12 mouse cellular contexts compared by ENCODE assay signal in the genomic region with DNA sequence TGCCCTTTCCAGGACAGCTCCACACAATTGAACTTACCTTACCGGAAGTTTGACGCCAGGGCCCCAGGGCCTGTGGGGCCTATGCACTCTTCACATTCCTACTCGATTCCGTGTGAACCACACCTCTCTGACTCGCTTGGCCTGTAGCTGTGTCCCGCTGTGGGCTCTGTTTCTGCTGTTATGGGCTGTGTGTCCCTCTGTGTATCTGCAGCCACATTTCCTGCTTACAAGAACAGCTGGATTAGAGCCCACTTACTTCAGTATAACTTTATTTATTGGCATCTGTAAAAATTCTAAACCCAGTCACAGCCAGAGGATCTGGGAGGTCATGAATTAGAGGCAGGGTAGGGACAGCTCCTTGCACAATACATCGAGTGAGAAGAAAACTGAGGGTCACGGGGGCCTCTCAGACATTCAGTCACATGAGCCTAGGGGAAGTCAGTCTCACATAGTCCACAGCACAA. TPM values are rescaled to one million over a fixed set of nuclear protein-coding genes. Genes with fewer than 3 reads are reported as not detected.
DNase-seq lines count a peak whose midpoint lies in the region; ATAC-seq lines count a peak whose summit lies in the region.
"Had no signal": no experiment of that assay in that cellular context is flagged by ENCODE, and none has a peak within 500 bp of the region (broad histone marks: within the 10 kb centered on the region; RNA-seq: fewer than 3 reads in every experiment).

No protein-coding gene starts in this region.

- peak; percentile 92 for ATAC-seq in intestine, embryonic 15.5 days
- no peak for ATAC-seq in limb, embryonic 15.5 days (ENCODE audit: insufficient number of reproducible peaks, low FRiP score, low TSS enrichment, low read depth)
- no peak for ATAC-seq in forebrain, embryonic 11.5 days (replicated peaks; ENCODE audit: low FRiP score)
- ATAC-seq: Patski had no signal

- H3K4me1 ChIP-seq in intestine, embryonic 15.5 days (replicated peaks): peaks cover 7% of the 10 kb centered on the region
- peaks cover 25% of the 10 kb centered on the region for H3K4me1 ChIP-seq in limb, embryonic 15.5 days
- no peaks in the 10 kb centered on the region for H3K4me1 ChIP-seq in forebrain, embryonic 11.5 days (replicated peaks; ENCODE audit: control insufficient read depth, insufficient read depth, low read length)

- no peak overlapping the region for H3K4me3 ChIP-seq in intestine, embryonic 15.5 days (replicated peaks)
- H3K4me3 ChIP-seq in limb, embryonic 15.5 days: no peak overlapping the region
- no peak overlapping the region for H3K4me3 ChIP-seq in forebrain, embryonic 11.5 days (ENCODE audit: low read depth, low read length)
- H3K4me3 ChIP-seq: erythroblast, embryonic 14.5 days; heart, embryonic 15.5 days; left cerebral cortex, adult 2 months had no signal

- no peaks in the 10 kb centered on the region for H3K36me3 ChIP-seq in intestine, embryonic 15.5 days
- no peaks in the 10 kb centered on the region for H3K36me3 ChIP-seq in limb, embryonic 15.5 days
- H3K36me3 ChIP-seq in forebrain, embryonic 11.5 days (ENCODE audit: control insufficient read depth, insufficient read depth, low read length): no peaks in the 10 kb centered on the region
- H3K36me3 ChIP-seq: heart, embryonic 15.5 days had no signal

- no peaks in the 10 kb centered on the region for H3K9me3 ChIP-seq in intestine, embryonic 15.5 days
- H3K9me3 ChIP-seq in limb, embryonic 15.5 days: no peaks in the 10 kb centered on the region
- H3K9me3 ChIP-seq in forebrain, embryonic 11.5 days (ENCODE audit: control insufficient read depth, low read length): no peaks in the 10 kb centered on the region
- H3K9me3 ChIP-seq: heart, embryonic 15.5 days had no signal

- H3K4me2 ChIP-seq in intestine, embryonic 15.5 days (replicated peaks): no peak overlapping the region
- H3K4me2 ChIP-seq in limb, embryonic 15.5 days: no peak overlapping the region
- no peak overlapping the region for H3K4me2 ChIP-seq in forebrain, embryonic 11.5 days (ENCODE audit: low read depth, low read length, severe bottlenecking)
- H3K4me2 ChIP-seq: heart, embryonic 15.5 days had no signal

- 12% methylated on average over 8 of the region's 8 CpGs for WGBS in intestine, embryonic 15.5 days
- WGBS in limb, embryonic 15.5 days: 15% methylated on average over 8 of the region's 8 CpGs
- WGBS in forebrain, embryonic 11.5 days: 64% methylated on average over 8 of the region's 8 CpGs

- DNase-seq in 3134 (ENCODE audit: extremely low read depth, insufficient read length, low spot score) (peak; percentile 48), ES-CJ7 (ENCODE audit: low read depth, low spot score) (peak; percentile 37)
- DNase-seq in retina, embryonic 14.5 days (ENCODE audit: low spot score): no peak
- DNase-seq in forebrain, embryonic 11.5 days (ENCODE audit: low spot score): no peak
- DNase-seq in cerebellum, adult 9-11 months: no peak
- DNase-seq: thymus, adult 18-20 months had no signal

- no peak overlapping the region for H3K9ac ChIP-seq in intestine, embryonic 15.5 days
- no peak overlapping the region for H3K9ac ChIP-seq in limb, embryonic 15.5 days
- H3K9ac ChIP-seq in forebrain, embryonic 11.5 days (ENCODE audit: low read length): no peak overlapping the region
- H3K9ac ChIP-seq: heart, embryonic 15.5 days had no signal

- H3K27ac ChIP-seq in intestine, embryonic 15.5 days: peak overlapping the region; percentile 52; the same call in 1 of the 2 replicates
- peak overlapping the region; percentile 18; the same call in 1 of the 2 replicates for H3K27ac ChIP-seq in limb, embryonic 15.5 days
- H3K27ac ChIP-seq in forebrain, embryonic 11.5 days (ENCODE audit: low read depth, low read length): no peak overlapping the region
- H3K27ac ChIP-seq: heart, embryonic 15.5 days; left cerebral cortex, adult 2 months had no signal

- H3K27me3 ChIP-seq in intestine, embryonic 15.5 days (replicated peaks): no peaks in the 10 kb centered on the region
- H3K27me3 ChIP-seq in limb, embryonic 15.5 days: no peaks in the 10 kb centered on the region
- H3K27me3 ChIP-seq in forebrain, embryonic 11.5 days (ENCODE audit: control insufficient read depth, insufficient read depth, low read length): no peaks in the 10 kb centered on the region
- H3K27me3 ChIP-seq: heart, embryonic 15.5 days; Patski had no signal

RNA-seq across cellular contexts. Expression of a gene that starts 20.9 kb away (rescaled TPM):
- polyA plus RNA-seq in intestine, embryonic 15.5 days (2015; fragmentation: Nextera tagmentation; extraction: Ambion mirVana): 9.4 and 11.8 TPM in 2 replicates
- 9.3 and 10.5 TPM in 2 replicates for polyA plus RNA-seq in limb, embryonic 15.5 days (2015; fragmentation: Nextera tagmentation; extraction: Ambion mirVana)
- polyA plus RNA-seq in forebrain, embryonic 11.5 days (2014; fragmentation: Nextera tagmentation; extraction: Ambion mirVana): 4.1 and 6.1 TPM in 2 replicates

Comparison
In these comparisons a context has a peak if more than half of its experiments do, and no peak if none do; other contexts are left out.
1. DNase-seq: peak in 3134 (single experiment) and ES-CJ7 (single experiment); none in retina, embryonic 14.5 days (single experiment), forebrain, embryonic 11.5 days (single experiment) and cerebellum, adult 9-11 months (single experiment).